Mouse (Mus musculus) adrenal gland, postnatal 36 days (tissue): ENCODE measurements around the gene Sec22a. TPM values are rescaled to one million over a fixed set of nuclear protein-coding genes. Genes with fewer than 3 reads are reported as not detected.

Experiments used
- total RNA-seq, 2 experiments: library from RNA; stranded (reverse); gene quantifications; 2 replicates each; pipeline ENCODE4 v1.2.3; 2021

Sec22a gene
- total RNA-seq, 2 experiments from 2014 or later, result 22.2 to 32.3 TPM

Other genes with a start within 250 kb of the Sec22a start
- 10 to 100 TPM in 1 of 2 experiments, 1 to 10 TPM in 1; 7.8 to 13.9 TPM for gene Adcy5, start 209.0 kb downstream of the Sec22a start, total RNA-seq
- gene Pdia5, start 127.0 kb upstream of the Sec22a start, total RNA-seq, result 10 to 100 TPM; 18.6 to 21.4 TPM
- 10 to 100 TPM in 1 of 2 experiments, 1 to 10 TPM in 1; 3.3 to 14.8 TPM for gene Sema5b, start 177.2 kb upstream of the Sec22a start, total RNA-seq